In the genomic region with DNA sequence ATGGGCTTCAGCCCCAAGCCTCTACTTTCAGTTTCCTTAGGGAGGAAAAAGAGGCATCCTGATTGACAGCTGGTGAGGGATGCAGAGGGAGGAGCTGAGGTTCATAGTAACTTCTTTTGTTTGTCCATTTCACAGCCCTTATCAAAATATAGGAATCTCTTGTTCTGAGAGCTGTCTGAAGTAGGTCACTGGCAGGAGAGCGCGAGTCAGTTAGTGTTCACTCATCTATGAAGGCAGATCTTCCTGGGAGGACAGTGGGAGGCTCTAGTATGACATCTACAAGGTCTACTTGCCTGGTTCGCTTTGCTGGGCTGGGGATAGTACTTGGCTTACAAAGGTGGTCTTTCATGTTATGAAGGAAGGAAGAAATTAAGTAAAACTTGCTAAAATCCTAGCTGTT, we compare ENCODE assay signal across 17 mouse cellular contexts. TPM values are rescaled to one million over a fixed set of nuclear protein-coding genes. Genes with fewer than 3 reads are reported as not detected.
DNase-seq lines count a peak whose midpoint lies in the region; ATAC-seq and TF ChIP-seq lines count a peak whose summit lies in the region.
"Had no signal": no experiment of that assay in that cellular context is flagged by ENCODE, and none has a peak within 500 bp of the region (broad histone marks: within the 10 kb centered on the region; RNA-seq: fewer than 3 reads in every experiment).

No protein-coding gene starts in this region.

- H3K9me3 ChIP-seq in forebrain, embryonic 16.5 days (ENCODE audit: control insufficient read depth, low read length): no peaks in the 10 kb centered on the region
- H3K9me3 ChIP-seq: embryonic facial prominence, embryonic 15.5 days; heart, embryonic 15.5 days; hindbrain, embryonic 10.5 days had no signal

- no peak for TF ChIP-seq POLR2A in heart, adult 2 months (IDR thresholded peaks at IDR 0.05; ENCODE audit: insufficient read depth, low read depth, low read length)
- TF ChIP-seq POLR2A in spleen, adult 2 months (IDR thresholded peaks at IDR 0.05; ENCODE audit: low read depth, low read length): no peak

- no peak for TF ChIP-seq CTCF in heart, adult 2 months (IDR thresholded peaks at IDR 0.05)
- no peak for TF ChIP-seq CTCF in spleen, adult 2 months (IDR thresholded peaks at IDR 0.05; ENCODE audit: extremely low read depth, insufficient read depth, insufficient read length, insufficient replicate concordance)

- ATAC-seq in inflammation-experienced regulatory T-cells, adult 6 months: peak; percentile 28
- no peak for ATAC-seq in forebrain, embryonic 16.5 days
- ATAC-seq: forebrain, embryonic 14.5 days had no signal

- TF ChIP-seq EP300 in heart, adult 2 months (IDR thresholded peaks at IDR 0.05; ENCODE audit: insufficient read depth, low read depth, low read length): no peak

- H3K9ac ChIP-seq in heart, adult 2 months (ENCODE audit: low read depth, low read length): no peak overlapping the region
- H3K9ac ChIP-seq in forebrain, embryonic 16.5 days (replicated peaks; ENCODE audit: low read depth, low read length): no peak overlapping the region
- H3K9ac ChIP-seq: embryonic facial prominence, embryonic 15.5 days; heart, embryonic 15.5 days had no signal

- DNase-seq in heart, adult 11 months: peak; percentile 44
- no peak for DNase-seq in heart, adult 2 months
- DNase-seq in spleen, adult 2 months (ENCODE audit: low read depth in 1 of 2, low spot score in 2 of 2): no peak
- no peak for DNase-seq in spleen, adult 12 weeks (ENCODE audit: low spot score)
- DNase-seq in adrenal gland, postnatal 36 days: no peak
- DNase-seq in adrenal gland, adult 2 months: no peak
- DNase-seq: B cell, adult 2 months; cerebellum, adult 2 months; spleen, adult 18-20 months; thymus, postnatal 4 days had no signal

- 79% methylated on average over 3 of the region's 3 CpGs for WGBS in heart, adult 2 months
- 42% methylated on average over 3 of the region's 3 CpGs for WGBS in spleen, adult 2 months
- WGBS in forebrain, embryonic 16.5 days: 90% methylated on average over 3 of the region's 3 CpGs

- intact Hi-C loops in heart, adult 2 months (cut with DNase I): no loop called here

- H3K4me2 ChIP-seq in forebrain, embryonic 16.5 days (ENCODE audit: low read length): no peak overlapping the region
- H3K4me2 ChIP-seq: embryonic facial prominence, embryonic 15.5 days; heart, embryonic 15.5 days had no signal

- peaks cover 2% of the 10 kb centered on the region for H3K4me1 ChIP-seq in heart, adult 2 months (ENCODE audit: control insufficient read depth, insufficient read depth, low read length)
- peaks cover 9% of the 10 kb centered on the region for H3K4me1 ChIP-seq in spleen, adult 2 months (ENCODE audit: control insufficient read depth, insufficient read depth, insufficient read length)
- no peaks in the 10 kb centered on the region for H3K4me1 ChIP-seq in forebrain, embryonic 16.5 days (replicated peaks; ENCODE audit: control insufficient read depth, insufficient read depth, low read length)

- H3K27me3 ChIP-seq in heart, adult 2 months (ENCODE audit: control insufficient read depth, insufficient read depth, low read length): no peaks in the 10 kb centered on the region
- no peaks in the 10 kb centered on the region for H3K27me3 ChIP-seq in spleen, adult 2 months (ENCODE audit: control insufficient read depth, insufficient read depth, low read length)
- no peaks in the 10 kb centered on the region for H3K27me3 ChIP-seq in forebrain, embryonic 16.5 days (replicated peaks; ENCODE audit: control insufficient read depth, insufficient read depth, low read length)
- H3K27me3 ChIP-seq: embryonic facial prominence, embryonic 15.5 days; heart, embryonic 15.5 days had no signal

- no peaks in the 10 kb centered on the region for H3K79me2 ChIP-seq in heart, adult 2 months (replicated peaks; ENCODE audit: control insufficient read depth, insufficient read depth, low read length)

- no peak overlapping the region for H3K4me3 ChIP-seq in heart, adult 2 months
- no peak overlapping the region for H3K4me3 ChIP-seq in spleen, adult 2 months (ENCODE audit: extremely low read depth, insufficient read depth, insufficient read length)
- H3K4me3 ChIP-seq in forebrain, embryonic 16.5 days (replicated peaks; ENCODE audit: low read length): no peak overlapping the region
- H3K4me3 ChIP-seq: embryonic facial prominence, embryonic 15.5 days; heart, embryonic 15.5 days; hindbrain, embryonic 10.5 days had no signal

- no peak overlapping the region; the same call in 1 of the 2 replicates for H3K27ac ChIP-seq in heart, adult 2 months
- peak overlapping the region; percentile 55 for H3K27ac ChIP-seq in spleen, adult 2 months (ENCODE audit: insufficient read depth, low read length)
- H3K27ac ChIP-seq in forebrain, embryonic 16.5 days (ENCODE audit: low read length): no peak overlapping the region
- H3K27ac ChIP-seq: embryonic facial prominence, embryonic 15.5 days; heart, embryonic 15.5 days; hindbrain, embryonic 10.5 days had no signal

- no peaks in the 10 kb centered on the region for H3K36me3 ChIP-seq in heart, adult 2 months (ENCODE audit: control insufficient read depth, insufficient read depth, low read length)
- no peaks in the 10 kb centered on the region for H3K36me3 ChIP-seq in spleen, adult 2 months (ENCODE audit: control insufficient read depth, insufficient read depth, low read length)
- no peaks in the 10 kb centered on the region for H3K36me3 ChIP-seq in forebrain, embryonic 16.5 days (ENCODE audit: control insufficient read depth, insufficient read depth)
- H3K36me3 ChIP-seq: embryonic facial prominence, embryonic 15.5 days; heart, embryonic 15.5 days; hindbrain, embryonic 10.5 days had no signal

RNA-seq across cellular contexts. Expression of gene Fyb, which starts 46.0 kb away (rescaled TPM):
- total RNA-seq in heart, adult 2 months (2021): 10 to 100 TPM; 25.2 to 45.7 TPM
- polyA plus RNA-seq in heart, adult 2 months (2012; rRNA removed): 2.2 and 4.1 TPM in 2 replicates
- 35.3 and 71.0 TPM in 2 replicates for polyA plus RNA-seq in spleen, adult 2 months (2012; rRNA removed)
- polyA plus RNA-seq in inflammation-experienced regulatory T-cells, adult 6 months (2017; shearing (Covaris generic)): 100 to 1,000 TPM; 539 to 808 (median 732) TPM
- polyA plus RNA-seq in forebrain, embryonic 16.5 days (2015; fragmentation: Nextera tagmentation; extraction: Ambion mirVana): 1.6 TPM in 2 replicates
- 10 to 100 TPM; 22.9 to 27.0 TPM for total RNA-seq in adrenal gland, postnatal 36 days (2021)
- total RNA-seq in adrenal gland, adult 2 months (2021): 10 to 100 TPM; 41.2 to 44.7 TPM
- 338 and 482 TPM in 2 replicates for polyA plus RNA-seq in adrenal gland, adult 2 months (2012; rRNA removed)
- total RNA-seq: ES-E14 had no signal
